Mouse (Mus musculus): Measurements from ENCODE around the gene Spef1. TPM values are rescaled to one million over a fixed set of nuclear protein-coding genes. Genes with fewer than 3 reads are reported as not detected.
A peak's percentile ranks its signal among the peaks of the same experiment; 100 is the strongest.

The Spef1 gene
- total and polyA plus RNA-seq, 3 experiments, result 0.34 to 1.2 (median 1.0) TPM

DNA sequence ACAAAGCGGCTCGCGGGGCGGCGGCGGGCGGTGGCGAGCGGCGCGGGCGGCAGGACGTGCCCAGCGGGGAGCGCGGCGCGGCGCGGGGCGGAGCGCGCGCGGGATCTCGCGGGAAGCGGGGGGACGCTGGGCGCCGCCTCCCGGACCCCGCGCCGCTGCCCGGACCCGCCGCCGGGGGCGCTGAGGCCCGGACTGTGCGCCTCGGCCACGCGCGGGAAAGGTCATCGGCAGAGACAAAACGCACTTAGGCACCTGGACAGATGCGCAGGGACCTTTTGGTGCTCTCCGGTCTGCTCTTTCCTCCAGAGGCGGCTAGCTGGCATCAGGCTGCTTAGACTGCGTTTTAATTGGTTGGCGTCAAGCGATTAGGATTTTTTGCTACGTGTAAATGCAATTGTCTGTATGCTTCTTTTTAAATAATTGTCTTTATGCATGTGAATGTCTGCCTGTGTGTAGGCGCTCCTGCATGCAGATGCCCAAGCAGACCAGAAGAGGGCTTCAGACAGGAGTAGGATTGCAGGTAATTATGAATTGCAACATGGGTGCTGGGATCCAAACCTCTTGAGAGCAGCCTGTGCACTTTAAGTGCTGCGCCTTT, 7.0 kb downstream of the Spef1 start, which contains the start of gene Cenpb:
TSS of gene Cenpb (minus strand) at position 78 of the 598 bp plus-strand sequence.
- Histone ChIP-seq H3K27ac (ENCODE audit: insufficient read depth, low read depth) (peak within 1 kb of the TSS; percentile 28), H3K4me2 (ENCODE audit: insufficient read depth, low read depth, poor library complexity, severe bottlenecking) (peak within 1 kb of the TSS; percentile 78), H3K36me3 (replicated peaks in 1 of 2; ENCODE audit: control insufficient read depth in 1 of 2, insufficient read depth in 1 of 2, low read length in 1 of 2) (peaks cover 0 to 24% of the 10 kb centered on the region in 2 experiments), H3K9me3 (replicated peaks; ENCODE audit: low read length) (no peaks in the 10 kb centered on the region), H3K27me3 (replicated peaks) (no peaks in the 10 kb centered on the region), H3K4me3 (replicated peaks in 1 of 3; ENCODE audit: low read depth in 2 of 3, low read length in 2 of 3, poor library complexity in 1 of 3) (peak within 1 kb of the TSS; percentile 57 to 96 (median 69)), H3K4me1 (ENCODE audit: control insufficient read depth in 1 of 2, insufficient read depth in 2 of 2) (peaks cover 14 to 25% of the 10 kb centered on the region in 2 experiments), H3K9ac (ENCODE audit: insufficient read depth, low read depth) (peak within 1 kb of the TSS; percentile 89), H3K79me2 (replicated peaks; ENCODE audit: control insufficient read depth, extremely low read depth, insufficient read depth, poor library complexity, severe bottlenecking) (no peaks in the 10 kb centered on the region)
- TF ChIP-seq PAX5 (IDR thresholded peaks at IDR 0.05; ENCODE audit: low read length) (no peak), E2F4 (IDR thresholded peaks at IDR 0.05; ENCODE audit: insufficient replicate concordance, low read depth, low read length) (no peak), MAZ (IDR thresholded peaks at IDR 0.05; ENCODE audit: low read depth, low read length) (no peak), RCOR1 (conservative IDR thresholded peaks at IDR 0.05; ENCODE audit: low read depth, low read length) (no peak), MYC (IDR thresholded peaks at IDR 0.05; ENCODE audit: low read depth, low read length) (no peak), MAFK (IDR thresholded peaks at IDR 0.05; ENCODE audit: insufficient replicate concordance, low read length) (no peak), IRF4 (IDR thresholded peaks at IDR 0.05; ENCODE audit: low read depth, low read length) (no peak), POLR2AphosphoS2 (IDR thresholded peaks at IDR 0.05; ENCODE audit: low read depth, low read length) (no peak), RAD21 (IDR thresholded peaks at IDR 0.05; ENCODE audit: low read depth, low read length) (peak; percentile 45), ZC3H11A (IDR thresholded peaks at IDR 0.05; ENCODE audit: low read depth, low read length) (no peak), CTCF (conservative IDR thresholded peaks at IDR 0.05 in 1 of 2, IDR thresholded peaks at IDR 0.05 in 1 of 2; ENCODE audit: low read depth in 2 of 2, low read length in 2 of 2) (peak; percentile 27 to 66; a peak in 2 of 4 replicates), JUN (IDR thresholded peaks at IDR 0.05; ENCODE audit: insufficient read depth, low read depth, low read length) (no peak), TBP (conservative IDR thresholded peaks at IDR 0.05; ENCODE audit: low read depth, low read length) (no peak), POLR2A (IDR thresholded peaks at IDR 0.05; ENCODE audit: low read depth, low read length) (peak; percentile 45; the same call in 1 of the 2 replicates), TCF12 (IDR thresholded peaks at IDR 0.05; ENCODE audit: low read depth, low read length) (peak; percentile 4; the same call in 1 of the 2 replicates), UBTF (IDR thresholded peaks at IDR 0.05; ENCODE audit: low read depth, low read length) (no peak), SMC3 (IDR thresholded peaks at IDR 0.05; ENCODE audit: low read depth, low read length) (peak; percentile 14), ZKSCAN1 (IDR thresholded peaks at IDR 0.05; ENCODE audit: borderline replicate concordance, low read depth, low read length) (no peak), KAT2A (IDR thresholded peaks at IDR 0.05; ENCODE audit: insufficient replicate concordance, low read length) (no peak), ZNF384 (IDR thresholded peaks at IDR 0.05; ENCODE audit: low read depth, low read length) (no peak), BHLHE40 (IDR thresholded peaks at IDR 0.05; ENCODE audit: low read depth, low read length) (no peak), USF1 (IDR thresholded peaks at IDR 0.05; ENCODE audit: low read depth, low read length) (no peak), ETS1 (conservative IDR thresholded peaks at IDR 0.05; ENCODE audit: low read depth, low read length) (no peak), ZMIZ1 (IDR thresholded peaks at IDR 0.05; ENCODE audit: low read depth, low read length) (no peak), GABPA (IDR thresholded peaks at IDR 0.05; ENCODE audit: insufficient replicate concordance, low read depth, low read length) (no peak), NELFE (IDR thresholded peaks at IDR 0.05; ENCODE audit: low read depth, low read length) (no peak), CHD2 (IDR thresholded peaks at IDR 0.05; ENCODE audit: low read length) (peak; percentile 82), USF2 (conservative IDR thresholded peaks at IDR 0.05; ENCODE audit: low read depth, low read length) (no peak), ELF1 (IDR thresholded peaks at IDR 0.05; ENCODE audit: low read depth, low read length) (no peak), HCFC1 (IDR thresholded peaks at IDR 0.05; ENCODE audit: low read depth, low read length) (no peak), NRF1 (IDR thresholded peaks at IDR 0.05; ENCODE audit: low read depth, low read length) (no peak; the same call in none of the 2 replicates), MXI1 (IDR thresholded peaks at IDR 0.05; ENCODE audit: low read depth, low read length) (no peak; the same call in 1 of the 2 replicates), JUND (conservative IDR thresholded peaks at IDR 0.05; ENCODE audit: low read depth, low read length) (no peak), MAX (IDR thresholded peaks at IDR 0.05; ENCODE audit: low read length) (peak; percentile 57; the same call in 1 of the 2 replicates), CHD1 (IDR thresholded peaks at IDR 0.05; ENCODE audit: low read depth, low read length) (no peak), MEF2A (IDR thresholded peaks at IDR 0.05; ENCODE audit: borderline replicate concordance, low read depth, low read length) (no peak), EP300 (IDR thresholded peaks at IDR 0.05; ENCODE audit: low read length) (no peak), SIN3A (IDR thresholded peaks at IDR 0.05; ENCODE audit: low read length) (no peak)
- dilution Hi-C loops (cut with MboI; ENCODE audit: extremely low pct_ligation_motif_present, extremely low pct_unique_long_range_greater_than_20kb, low sequenced_read_pairs) (no loop called here), in situ Hi-C loops (cut with MboI; ENCODE audit: low pct_ligation_motif_present, low pct_unique_long_range_greater_than_20kb, low sequenced_read_pairs) (no loop called here)
- DNase-seq (ENCODE audit: extremely low read depth), result peak; percentile 59
